Mouse (Mus musculus) thymus, adult 18-20 months (tissue): ENCODE results near the gene Tldc1.

Source experiments
- DNase-seq, 2 experiments: peaks; one replicate each; pipeline ENCODE4 v3.0.0; 2022; ENCODE audit warnings: mixed read lengths in 2 of 2

Tldc1 gene

DNA sequence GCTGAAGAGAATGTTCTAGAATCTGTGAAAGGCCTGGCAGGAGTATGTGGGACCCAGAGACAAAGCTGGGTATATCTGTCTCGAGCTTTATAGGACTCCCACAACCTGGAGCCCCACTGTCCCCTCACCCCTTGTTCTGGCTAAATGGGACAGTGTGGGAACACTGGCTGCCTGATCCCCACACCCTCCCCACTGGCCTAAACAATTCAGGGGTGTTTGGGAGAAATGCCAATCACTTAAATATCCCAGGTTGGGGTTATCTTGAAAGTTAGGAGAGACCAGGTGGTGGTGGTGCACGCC, 20.7 kb upstream of the Tldc1 start:
- no peak for DNase-seq

DNA sequence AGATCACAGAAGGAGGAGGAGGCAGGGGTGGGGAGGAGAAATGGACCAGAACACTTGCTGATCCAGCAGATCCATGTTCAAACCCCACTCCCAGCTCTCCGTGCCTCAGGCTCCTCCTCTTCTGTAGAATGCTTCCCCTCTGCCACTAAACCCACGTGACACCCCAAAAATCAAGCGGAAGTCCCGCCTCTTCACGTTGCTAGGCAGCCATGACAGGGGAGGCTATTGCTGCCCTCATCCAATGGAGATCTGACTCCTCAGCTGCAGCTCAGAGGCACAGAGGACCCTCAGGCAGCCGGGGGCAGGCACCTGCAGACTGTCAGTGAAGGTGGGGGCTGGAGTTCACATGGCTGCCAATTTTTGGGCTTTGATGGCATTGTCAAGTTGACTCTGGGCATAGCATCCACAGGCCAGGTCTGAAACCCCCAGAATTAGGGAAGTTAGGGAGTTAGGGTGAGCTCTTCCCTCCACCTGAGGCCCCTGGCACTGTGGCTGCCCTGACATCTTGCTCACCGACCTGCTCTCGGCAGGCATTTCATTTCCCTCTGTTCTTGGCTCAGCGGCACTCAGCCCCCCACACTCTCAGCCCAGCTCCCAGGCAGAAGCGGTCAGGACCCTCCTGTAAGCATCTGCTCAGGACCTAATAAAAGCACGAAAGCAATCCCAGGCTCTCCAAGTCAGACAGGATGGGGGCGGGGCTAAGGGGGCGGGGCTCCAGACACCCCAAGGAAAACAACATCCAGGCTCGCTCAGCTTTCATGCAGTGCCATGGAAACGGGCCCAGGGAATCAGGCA, 20.2 kb upstream of the Tldc1 start:
- DNase-seq = peak; percentile 81 to 93

GRCm38 (mm10) chr8:119795651-119796050, 17.4 kb upstream of the Tldc1 start:
- DNase-seq = no peak

DNA sequence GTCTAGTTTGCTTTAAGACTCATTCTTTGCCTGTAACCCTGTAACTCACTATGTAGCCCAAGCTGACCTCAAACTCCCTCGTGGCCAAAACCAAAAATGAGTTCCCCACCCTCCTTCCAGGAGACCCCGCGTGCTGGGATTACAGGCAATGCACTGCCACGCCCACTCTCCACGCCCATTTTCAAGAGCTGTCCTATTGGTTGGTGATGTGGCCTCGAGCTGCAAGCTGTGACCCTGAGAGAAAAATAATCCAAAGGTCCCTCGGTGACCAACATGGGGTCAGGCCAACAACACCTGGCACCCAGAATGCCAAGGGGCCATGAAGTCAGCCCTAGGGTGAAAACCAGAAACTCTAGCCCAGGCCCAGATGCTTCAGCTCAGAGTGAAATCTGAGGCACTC, 16.5 kb upstream of the Tldc1 start:
- no peak for DNase-seq

DNA sequence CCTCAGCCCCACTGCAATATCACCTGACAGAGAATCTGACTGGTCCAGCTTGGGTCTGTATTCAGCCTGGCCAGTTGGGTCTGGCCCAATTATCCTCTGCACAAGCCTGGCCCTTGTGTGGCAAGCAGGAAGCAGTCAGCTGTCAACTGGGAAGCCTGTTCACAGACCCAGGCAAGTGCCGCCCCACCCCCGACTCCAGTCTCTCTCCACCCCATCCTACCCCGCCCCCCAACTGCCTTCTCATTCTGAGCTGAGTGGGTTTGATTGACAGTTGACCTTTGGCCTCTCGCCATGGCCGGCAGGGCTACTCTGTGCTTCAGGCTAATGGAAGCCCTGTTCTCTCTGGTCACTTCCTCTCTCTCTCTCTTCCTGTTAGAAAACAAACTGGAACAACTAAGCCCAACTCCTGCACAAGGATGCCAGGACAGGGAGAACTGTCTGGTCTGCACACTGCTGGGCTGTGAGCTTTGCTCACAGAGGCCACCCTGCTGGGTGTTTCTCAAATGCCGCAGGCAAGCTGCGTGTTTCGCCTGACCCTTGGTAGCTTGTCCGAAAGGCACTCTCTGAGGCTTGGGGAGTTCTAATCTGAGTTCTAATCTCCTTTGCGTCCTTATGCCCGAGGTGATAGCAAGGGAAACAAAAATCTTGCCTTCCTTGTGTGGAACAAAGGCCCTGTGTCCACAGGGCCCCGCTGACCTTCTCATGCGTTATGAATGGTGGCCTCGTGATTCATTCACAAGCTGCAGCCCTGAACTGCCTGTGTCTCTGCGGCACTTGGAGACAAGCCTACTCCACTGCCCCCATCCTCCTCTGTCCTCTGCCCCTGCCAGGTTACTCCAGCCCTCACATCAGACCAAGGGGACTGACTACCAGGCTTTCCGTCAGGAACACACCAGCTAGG, 13.8 kb upstream of the Tldc1 start:
- DNase-seq = no peak

DNA sequence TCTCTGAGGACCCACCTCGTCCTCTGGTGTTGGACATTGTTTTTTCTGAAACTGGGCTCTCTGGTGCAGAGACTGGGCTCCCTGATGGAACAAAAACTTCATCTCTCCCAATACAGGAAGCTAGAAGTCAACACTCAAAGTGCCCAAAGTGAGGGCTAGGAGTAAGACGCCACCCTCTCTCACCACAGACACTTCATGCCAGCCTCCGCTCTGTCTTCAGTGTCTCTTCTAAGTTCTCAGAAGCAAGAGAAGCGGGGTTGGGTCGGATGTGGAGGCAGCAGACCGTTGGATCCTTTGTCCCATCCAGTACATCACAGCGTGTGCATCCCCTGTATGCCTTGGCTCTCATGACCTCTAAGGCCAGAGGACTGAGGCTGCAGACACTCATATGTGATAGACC, 11.4 kb upstream of the Tldc1 start:
- no peak for DNase-seq

GRCm38 (mm10) chr8:119788607-119789381, 10.6 kb upstream of the Tldc1 start:
- no peak for DNase-seq

- no peak for DNase-seq
These were observed 9.1 kb upstream of the Tldc1 start for GRCm38 (mm10) chr8:119787341-119787740.

DNA sequence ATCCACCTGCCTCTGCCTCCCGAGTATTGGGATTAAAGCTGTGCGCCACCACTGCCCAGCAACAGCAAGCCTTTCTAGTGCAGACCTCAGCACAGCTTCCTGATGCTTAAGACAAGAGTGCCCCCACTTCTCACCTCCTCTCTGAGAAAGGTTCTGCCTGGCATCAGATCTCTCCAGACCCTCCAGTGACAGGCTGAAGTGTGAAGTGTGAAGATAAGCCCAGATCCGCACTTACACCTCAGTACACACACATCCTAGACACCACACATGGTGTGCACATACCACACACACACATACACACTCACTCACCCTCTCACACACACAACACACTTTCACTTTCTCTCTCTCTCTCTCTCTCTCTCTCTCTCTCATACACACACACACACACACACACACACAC, 8.7 kb upstream of the Tldc1 start:
- no peak for DNase-seq

DNA sequence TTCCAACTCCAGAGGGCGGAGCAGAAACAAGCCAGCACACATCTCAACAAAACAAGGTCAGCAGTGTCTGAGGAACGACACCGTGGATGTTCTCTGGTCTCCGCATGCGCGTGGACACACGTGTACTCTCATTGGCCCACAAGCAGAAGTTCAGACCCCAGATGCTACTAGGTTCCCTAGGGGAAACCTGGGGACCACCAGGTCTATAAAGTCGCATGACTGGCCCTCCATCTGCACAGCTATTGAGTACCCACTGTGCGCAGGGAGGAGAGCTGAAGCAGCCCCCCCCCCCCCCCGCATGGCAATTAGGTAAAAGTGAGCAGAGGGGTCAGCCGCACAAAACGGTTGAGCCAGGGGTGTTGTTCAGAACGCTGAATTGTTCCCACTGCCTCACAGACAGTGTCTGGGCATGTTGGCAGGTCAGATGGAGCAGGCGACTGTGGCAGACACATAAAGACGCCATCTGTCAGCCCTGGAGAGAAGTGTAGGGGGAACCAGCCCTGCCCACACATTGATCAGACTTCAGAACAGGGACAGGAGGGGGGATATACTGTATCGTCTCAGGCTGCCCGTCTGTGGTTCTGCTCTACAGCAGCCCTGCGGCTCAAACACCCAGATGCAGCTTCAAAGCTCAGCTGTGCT, 7.7 kb upstream of the Tldc1 start:
- DNase-seq = no peak

- DNase-seq = no peak
These were observed 6.5 kb upstream of the Tldc1 start for GRCm38 (mm10) chr8:119784676-119785075.

DNA sequence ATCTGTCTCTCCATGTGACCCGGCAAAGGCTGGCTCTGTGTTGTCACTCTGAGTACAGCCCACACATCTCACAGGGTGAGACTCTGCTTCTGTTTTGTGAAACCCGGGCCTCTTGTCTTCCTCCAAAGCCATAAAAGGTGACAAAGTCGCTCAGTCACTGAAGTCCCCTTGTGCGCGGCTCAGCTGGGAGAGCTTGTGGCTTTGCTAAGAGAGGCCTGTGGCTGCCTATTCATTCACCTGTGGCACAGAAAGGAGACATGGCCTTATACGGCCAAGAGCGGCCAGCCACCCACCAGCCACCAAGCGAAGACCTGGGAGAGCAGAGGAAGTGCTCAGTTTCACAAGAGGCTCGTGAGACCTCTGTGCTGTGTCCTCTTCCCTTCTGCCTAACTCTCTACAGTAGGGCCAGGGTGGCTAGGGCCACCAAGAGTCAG, 5.9 kb upstream of the Tldc1 start:
- DNase-seq = peak; percentile 51 to 67

DNA sequence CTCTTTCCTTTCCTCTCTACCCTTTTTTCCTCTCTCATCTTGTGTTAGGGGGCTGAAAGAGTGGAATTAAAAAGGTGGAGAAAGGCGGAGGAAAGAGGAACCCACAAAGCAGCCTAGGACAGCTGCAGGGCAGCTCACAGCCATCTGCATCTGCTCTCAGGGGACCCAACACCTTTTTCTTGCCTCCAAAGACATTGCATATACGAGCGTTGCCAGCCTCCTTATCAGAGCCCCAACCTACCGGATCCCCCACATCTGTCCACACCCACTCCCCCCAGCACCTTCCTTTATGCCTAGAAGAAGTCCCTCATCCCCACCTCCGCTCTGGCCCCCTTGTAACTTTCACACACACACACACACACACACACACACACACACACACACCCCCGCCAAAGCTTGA, 5.4 kb upstream of the Tldc1 start:
- DNase-seq = no peak

GRCm38 (mm10) chr8:119782715-119783114, 4.5 kb upstream of the Tldc1 start:
- DNase-seq = peak; percentile 38 to 66

DNA sequence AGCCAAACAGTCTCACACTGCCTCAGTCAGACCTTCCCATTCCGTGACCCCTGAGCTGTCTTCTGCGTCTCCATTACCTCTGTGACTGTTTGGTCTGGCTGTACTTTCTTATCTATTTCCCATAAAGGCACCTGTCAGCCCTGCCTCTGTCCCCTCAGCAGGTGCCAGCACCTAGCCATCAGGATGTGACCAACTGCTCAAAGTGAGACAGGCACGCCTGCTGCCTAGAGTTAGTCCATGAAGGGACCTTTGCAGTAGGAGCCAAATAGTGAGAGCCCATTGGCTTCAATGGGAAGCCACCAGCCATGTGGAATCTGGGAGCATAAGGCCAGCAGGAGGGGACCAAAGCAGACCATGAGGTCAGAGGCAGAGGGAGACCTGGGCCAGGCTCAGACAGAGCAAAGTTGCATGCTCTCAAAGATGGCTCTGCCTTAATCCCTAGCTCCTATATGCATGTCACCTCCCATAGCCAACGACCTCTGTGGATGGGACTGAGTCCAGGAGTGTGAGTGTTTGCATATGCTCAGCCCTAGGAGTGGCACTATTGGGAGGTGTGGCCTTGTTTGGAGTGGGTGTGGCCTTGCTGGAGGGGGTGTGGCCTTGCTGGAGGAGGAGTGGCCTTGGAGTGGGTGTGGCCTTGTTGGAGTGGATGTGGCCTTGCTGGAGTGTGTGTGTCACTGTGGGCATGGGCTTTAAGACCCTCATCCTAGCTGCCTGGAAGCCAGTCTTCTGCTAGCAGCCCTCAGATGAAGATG, 3.0 kb upstream of the Tldc1 start:
- DNase-seq = no peak

DNA sequence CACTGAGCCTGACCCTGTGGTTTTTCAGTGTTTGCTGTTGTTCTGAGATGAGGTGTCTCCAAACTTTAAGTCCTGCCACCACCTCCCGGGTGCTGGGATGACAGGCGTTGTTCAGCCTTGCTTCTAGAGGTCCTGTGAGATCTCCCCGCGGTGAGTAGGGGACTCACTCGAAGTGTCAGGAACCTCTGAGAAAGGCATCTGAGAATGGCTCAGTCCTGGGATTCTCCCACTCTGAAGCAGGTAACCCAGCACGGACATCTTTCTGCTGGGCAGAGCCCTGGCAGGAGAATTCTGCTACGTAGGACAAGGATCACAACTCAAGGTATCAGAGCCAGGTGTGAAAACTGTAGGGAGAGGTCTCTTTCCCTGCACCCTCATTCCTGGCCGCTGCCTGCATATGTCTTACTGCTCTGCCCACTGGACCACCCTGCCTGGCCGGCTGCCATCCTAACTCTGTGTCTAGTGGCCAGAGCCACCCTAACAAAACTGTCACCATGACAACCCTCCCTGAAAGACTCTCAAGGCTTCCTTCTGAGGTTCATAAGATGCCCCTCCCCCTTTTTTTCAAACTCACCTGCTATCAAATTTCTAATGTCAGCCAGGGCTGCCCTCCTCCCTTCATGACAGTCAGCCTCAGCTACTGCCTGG, 2.3 kb upstream of the Tldc1 start:
- DNase-seq = no peak

- peak; percentile 56 to 72 for DNase-seq
These were observed 959 bp upstream of the Tldc1 start for GRCm38 (mm10) chr8:119779013-119779737.

DNA sequence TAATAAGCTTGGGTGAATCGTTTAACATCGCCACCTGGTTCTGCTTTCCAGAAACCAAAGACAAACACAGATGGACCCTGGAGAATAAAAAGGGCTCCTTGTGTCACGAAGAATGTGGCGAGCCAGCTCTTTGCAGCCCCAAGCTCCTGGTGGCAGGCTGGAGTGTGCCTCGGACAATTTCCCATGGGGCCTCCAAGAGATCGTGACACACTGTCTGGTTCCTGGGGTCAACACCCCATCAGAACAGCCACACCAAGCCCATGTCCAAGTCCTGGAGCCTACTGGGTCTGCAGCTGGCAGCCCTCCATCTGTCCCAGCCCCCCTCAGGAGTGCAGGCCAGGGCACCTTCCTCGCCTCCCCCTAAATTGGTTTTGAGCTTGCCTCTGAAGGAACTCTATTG, 451 bp downstream of the Tldc1 start:
- DNase-seq = no peak

GRCm38 (mm10) chr8:119776668-119777245, 1.5 kb downstream of the Tldc1 start:
- no peak for DNase-seq

DNA sequence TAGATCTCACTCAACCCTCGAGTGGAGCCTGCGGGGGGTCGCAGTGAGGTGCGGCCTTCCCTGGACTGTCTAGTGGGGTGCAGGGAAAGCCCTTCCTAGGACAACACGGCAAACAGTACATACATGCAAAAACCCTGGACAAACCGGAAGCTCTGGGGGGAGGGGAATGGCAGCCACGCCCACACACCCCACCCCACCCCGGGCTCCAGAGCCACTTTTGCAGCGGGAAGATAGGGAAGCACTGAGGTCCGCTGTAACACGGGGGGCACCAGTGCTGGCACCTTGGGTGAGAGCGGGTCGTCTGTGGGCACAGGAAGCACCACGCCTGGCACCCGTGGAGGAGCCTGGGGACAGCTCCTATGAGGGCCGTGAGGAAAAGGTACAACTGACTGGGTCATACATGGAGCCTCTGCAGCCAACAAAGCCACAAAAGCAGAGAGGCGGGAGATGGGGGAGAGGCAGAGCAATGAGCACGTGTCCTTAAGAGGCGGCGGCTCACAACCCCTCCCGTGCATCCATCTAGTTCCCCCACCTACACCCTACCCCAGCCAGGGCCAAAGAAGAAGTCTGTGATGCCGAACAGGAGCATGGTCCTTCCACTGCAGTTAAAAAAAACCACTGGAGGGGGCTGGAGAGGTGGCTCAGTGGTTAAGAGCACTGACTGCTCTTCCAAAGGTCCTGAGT, 12.3 kb downstream of the Tldc1 start:
- DNase-seq = no peak
